Mouse (Mus musculus) liver, embryonic 12.5 days (tissue): ENCODE data around the gene Rbm39. TPM values are rescaled to one million over a fixed set of nuclear protein-coding genes. Genes with fewer than 3 reads are reported as not detected.

ENCODE experiments used
- ATAC-seq: fragments of 200-750 bp; cut with Nextera tagmentation; 2 replicates; pipeline ENCODE4 v1.8.0; 2017; ENCODE audit warnings: moderate number of reproducible peaks, mild to moderate bottlenecking, moderate library complexity
- H3K27ac ChIP-seq: fragments of 300-500 bp; sonication (generic); 2 replicates; pipeline ENCODE4 v1.5.1; 2016; ENCODE audit warnings: mild to moderate bottlenecking
- H3K27me3 ChIP-seq: fragments of 300-500 bp; sonication (generic); replicated peaks from 2 replicates; pipeline ENCODE4 v1.6.1; 2016; ENCODE audit warnings: mild to moderate bottlenecking, moderate library complexity
- H3K36me3 ChIP-seq: fragments of 300-500 bp; sonication (generic); 2 replicates; pipeline ENCODE4 v1.6.1; 2016; ENCODE audit warnings: mild to moderate bottlenecking, moderate library complexity
- H3K4me1 ChIP-seq: fragments of 300-500 bp; sonication (generic); 2 replicates; pipeline ENCODE4 v1.6.1; 2016
- H3K4me2 ChIP-seq: fragments of 300-500 bp; sonication (generic); 2 replicates; pipeline ENCODE4 v1.6.1; 2016; ENCODE audit warnings: mild to moderate bottlenecking, moderate library complexity
- H3K4me3 ChIP-seq: fragments of 300-500 bp; sonication (generic); 2 replicates; pipeline ENCODE4 v1.5.1; 2016; ENCODE audit warnings: mild to moderate bottlenecking, moderate library complexity
- H3K9ac ChIP-seq: fragments of 300-500 bp; sonication (generic); 2 replicates; pipeline ENCODE4 v1.6.1; 2016; ENCODE audit warnings: mild to moderate bottlenecking, moderate library complexity
- H3K9me3 ChIP-seq: fragments of 300-500 bp; sonication (generic); replicated peaks from 2 replicates; pipeline ENCODE4 v1.6.1; 2016; ENCODE audit warnings: mild to moderate bottlenecking, moderate library complexity
- WGBS: fragments of 180-500 bp; shearing (Covaris S2); methylation state at CpG from one replicate; pipeline ENCODE4 v1.1.7; 2016; ENCODE audit not compliant: insufficient replicate concordance; 5-methylcytosine and 5-hydroxymethylcytosine counted together
- polyA plus RNA-seq: library from polyadenylated mRNA; unstranded; fragments of >200 nt; fragmentation: Nextera tagmentation; extraction: Ambion mirVana; gene quantifications from 2 replicates; pipeline ENCODE4 v1.2.1, GENCODE M21; 2016

The Rbm39 gene
- polyA plus RNA-seq, 1 experiment from 2014 or later, result 329 TPM

- peak overlapping the region; percentile 100 for H3K9ac ChIP-seq
- peak overlapping the region; percentile 84 for H3K4me2 ChIP-seq
- H3K27ac ChIP-seq, result peak overlapping the region; percentile 99
- peaks cover 46% of the 10 kb centered on the region for H3K36me3 ChIP-seq
- H3K4me1 ChIP-seq, result peaks cover 39% of the 10 kb centered on the region
- H3K27me3 ChIP-seq, result no peaks in the 10 kb centered on the region
- peak overlapping the region; percentile 93 for H3K4me3 ChIP-seq
- peak; percentile 40; the same call in 1 of the 2 replicates for ATAC-seq
- H3K9me3 ChIP-seq, result no peaks in the 10 kb centered on the region
- WGBS, result under 1% methylated on average over 47 of the region's 47 CpGs
Observed at GRCm38 (mm10) chr2:156179046-156179795, 817 bp downstream of the Rbm39 start.

GRCm38 (mm10) chr2:156177651-156178050 lies 2.4 kb downstream of the Rbm39 start:
- Histone ChIP-seq H3K9ac (peak overlapping the region; percentile 100; the same call in 1 of the 2 replicates), H3K27me3 (no peaks in the 10 kb centered on the region), H3K9me3 (no peaks in the 10 kb centered on the region), H3K4me1 (peaks cover 43% of the 10 kb centered on the region), H3K36me3 (peaks cover 59% of the 10 kb centered on the region), H3K27ac (0 out of 2 replicates have a peak overlapping the region, but pooled peaks have one; percentile 41), H3K4me2 (peak overlapping the region; percentile 84), H3K4me3 (peak overlapping the region; percentile 93)
- WGBS, result 68% methylated on average over 7 of the region's 7 CpGs
- ATAC-seq, result no peak

GRCm38 (mm10) chr2:156177079-156177478 lies 3.0 kb downstream of the Rbm39 start:
- 74% methylated on average over 6 of the region's 6 CpGs for WGBS
- Histone ChIP-seq H3K4me3 (peak overlapping the region; percentile 7), H3K27ac (no peak overlapping the region), H3K36me3 (peaks cover 65% of the 10 kb centered on the region), H3K9me3 (no peaks in the 10 kb centered on the region), H3K4me2 (peak overlapping the region; percentile 42), H3K9ac (0 out of 2 replicates have a peak overlapping the region, but pooled peaks have one; percentile 12), H3K27me3 (no peaks in the 10 kb centered on the region), H3K4me1 (peaks cover 39% of the 10 kb centered on the region)
- ATAC-seq, result no peak

DNA sequence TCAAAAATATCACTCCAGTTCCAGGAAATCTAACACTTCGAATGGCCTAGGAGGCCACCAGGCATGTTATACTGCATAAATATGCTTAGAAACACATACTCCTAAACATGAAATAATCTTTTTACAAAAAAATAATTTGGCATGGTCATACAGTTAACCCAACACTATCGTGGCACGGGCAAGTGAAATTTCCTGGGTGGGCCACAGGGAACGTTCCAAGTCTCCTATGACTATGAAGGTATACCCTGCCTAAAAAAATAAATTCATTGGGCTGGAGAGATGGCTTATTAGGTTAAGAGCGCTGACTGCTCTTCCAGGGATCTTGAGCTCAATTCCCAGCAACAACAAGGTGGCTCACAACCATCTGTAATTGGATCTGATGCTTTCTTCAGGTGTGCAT lies 13.5 kb downstream of the Rbm39 start:
- Histone ChIP-seq H3K27ac (no peak overlapping the region), H3K4me1 (no peaks in the 10 kb centered on the region), H3K4me2 (no peak overlapping the region), H3K27me3 (no peaks in the 10 kb centered on the region), H3K36me3 (peaks cover 100% of the 10 kb centered on the region), H3K9ac (no peak overlapping the region), H3K9me3 (no peaks in the 10 kb centered on the region), H3K4me3 (no peak overlapping the region)
- 90% methylated on average over 5 of the region's 5 CpGs for WGBS
- no peak for ATAC-seq

- H3K36me3 ChIP-seq, result peaks cover 98% of the 10 kb centered on the region
- no peak overlapping the region for H3K4me2 ChIP-seq
- H3K4me1 ChIP-seq, result no peaks in the 10 kb centered on the region
- ATAC-seq, result no peak
- H3K9ac ChIP-seq, result no peak overlapping the region
- no peaks in the 10 kb centered on the region for H3K9me3 ChIP-seq
- 95% methylated on average over 1 of the region's 1 CpGs for WGBS
- no peak overlapping the region for H3K4me3 ChIP-seq
- H3K27me3 ChIP-seq, result no peaks in the 10 kb centered on the region
- H3K27ac ChIP-seq, result no peak overlapping the region
Observed at GRCm38 (mm10) chr2:156165478-156165877, 14.6 kb downstream of the Rbm39 start.

- no peaks in the 10 kb centered on the region for H3K9me3 ChIP-seq
- no peak overlapping the region for H3K9ac ChIP-seq
- no peak for ATAC-seq
- no peak overlapping the region for H3K27ac ChIP-seq
- no peak overlapping the region for H3K4me2 ChIP-seq
- no peaks in the 10 kb centered on the region for H3K4me1 ChIP-seq
- H3K27me3 ChIP-seq, result no peaks in the 10 kb centered on the region
- H3K4me3 ChIP-seq, result no peak overlapping the region
- H3K36me3 ChIP-seq, result peaks cover 93% of the 10 kb centered on the region
Observed at GRCm38 (mm10) chr2:156151538-156151937, 28.5 kb downstream of the Rbm39 start.

DNA sequence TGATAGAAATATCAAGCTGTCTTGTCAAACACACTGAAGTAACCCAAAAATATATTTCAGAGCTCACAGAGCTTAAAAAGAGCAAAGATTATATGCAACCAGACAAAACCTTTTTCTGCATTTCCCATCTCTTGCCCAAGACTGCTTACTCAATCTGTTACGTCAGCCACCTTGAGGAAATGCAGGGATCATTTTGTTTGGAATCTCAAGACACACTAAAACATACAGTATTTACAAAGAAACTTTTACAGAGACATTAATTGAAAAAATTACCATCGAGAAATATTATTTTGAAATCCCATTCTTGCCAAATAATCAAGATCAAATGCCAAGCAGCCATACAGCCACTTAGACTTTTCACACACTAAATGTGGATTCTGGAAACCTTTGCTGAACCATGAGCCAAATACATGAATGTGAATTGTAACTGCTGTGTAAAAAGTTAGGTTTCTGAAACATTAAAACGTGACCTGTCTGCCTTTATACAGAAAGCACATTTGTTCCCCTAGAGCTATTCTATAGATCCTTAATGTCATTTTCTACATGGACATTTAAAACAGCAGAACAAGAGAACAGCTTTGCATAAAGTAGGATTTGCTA lies 32.6 kb downstream of the Rbm39 start:
- Histone ChIP-seq H3K36me3 (peaks cover 61% of the 10 kb centered on the region), H3K27me3 (no peaks in the 10 kb centered on the region), H3K4me3 (no peak overlapping the region), H3K9me3 (no peaks in the 10 kb centered on the region), H3K4me1 (peaks cover 23% of the 10 kb centered on the region), H3K4me2 (no peak overlapping the region), H3K9ac (no peak overlapping the region), H3K27ac (no peak overlapping the region)
- ATAC-seq, result no peak
- 83% methylated on average over 3 of the region's 3 CpGs for WGBS

- 56% methylated on average over 5 of the region's 5 CpGs for WGBS
- Histone ChIP-seq H3K36me3 (peaks cover 59% of the 10 kb centered on the region), H3K4me2 (no peak overlapping the region)
Observed at GRCm38 (mm10) chr2:156146272-156146989, 33.6 kb downstream of the Rbm39 start.

DNA sequence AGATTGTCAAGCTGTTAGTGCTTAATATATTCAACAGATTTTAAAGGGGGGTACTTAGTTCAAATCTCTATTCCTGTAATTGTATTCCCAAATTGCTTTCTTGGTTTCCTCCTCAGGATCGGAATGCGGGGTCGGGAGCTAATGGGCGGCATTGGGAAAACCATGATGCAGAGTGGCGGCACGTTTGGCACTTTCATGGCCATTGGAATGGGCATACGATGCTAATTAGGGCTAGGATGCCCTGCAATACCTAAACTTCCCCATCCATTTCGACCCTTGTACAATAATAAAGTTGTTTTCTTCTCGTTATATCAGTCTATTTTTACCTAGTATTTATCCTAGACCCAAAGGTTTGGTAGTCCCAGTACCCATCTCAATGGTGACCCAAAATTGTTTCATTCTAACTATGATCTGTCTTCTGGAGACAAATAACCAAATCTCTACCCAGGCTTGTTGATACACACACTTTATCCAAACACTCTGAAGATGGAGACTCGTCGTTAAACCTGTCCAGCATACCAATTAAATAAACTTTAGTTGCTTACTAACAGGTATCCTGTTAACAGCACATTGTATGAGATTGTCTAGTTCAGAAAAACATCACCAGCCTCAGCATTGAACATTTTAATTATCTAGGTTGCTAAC lies 34.4 kb downstream of the Rbm39 start:
- Histone ChIP-seq H3K4me3 (peak overlapping the region; percentile 82), H3K9me3 (no peaks in the 10 kb centered on the region), H3K4me2 (peak overlapping the region; percentile 91), H3K4me1 (peaks cover 23% of the 10 kb centered on the region), H3K9ac (peak overlapping the region; percentile 85; the same call in 1 of the 2 replicates), H3K27ac (peak overlapping the region; percentile 1; the same call in 1 of the 2 replicates), H3K27me3 (no peaks in the 10 kb centered on the region), H3K36me3 (peaks cover 58% of the 10 kb centered on the region)
- ATAC-seq, result no peak
- WGBS, result 54% methylated on average over 11 of the region's 11 CpGs

More at GRCm38 (mm10) chr2:156146272-156146989, 33.6 kb downstream of the Rbm39 start:
- ATAC-seq, result no peak
- H3K9ac ChIP-seq, result no peak overlapping the region
- H3K4me1 ChIP-seq, result peaks cover 23% of the 10 kb centered on the region
- H3K9me3 ChIP-seq, result no peaks in the 10 kb centered on the region
- H3K27me3 ChIP-seq, result no peaks in the 10 kb centered on the region
- no peak overlapping the region for H3K27ac ChIP-seq
- H3K4me3 ChIP-seq, result no peak overlapping the region

DNA sequence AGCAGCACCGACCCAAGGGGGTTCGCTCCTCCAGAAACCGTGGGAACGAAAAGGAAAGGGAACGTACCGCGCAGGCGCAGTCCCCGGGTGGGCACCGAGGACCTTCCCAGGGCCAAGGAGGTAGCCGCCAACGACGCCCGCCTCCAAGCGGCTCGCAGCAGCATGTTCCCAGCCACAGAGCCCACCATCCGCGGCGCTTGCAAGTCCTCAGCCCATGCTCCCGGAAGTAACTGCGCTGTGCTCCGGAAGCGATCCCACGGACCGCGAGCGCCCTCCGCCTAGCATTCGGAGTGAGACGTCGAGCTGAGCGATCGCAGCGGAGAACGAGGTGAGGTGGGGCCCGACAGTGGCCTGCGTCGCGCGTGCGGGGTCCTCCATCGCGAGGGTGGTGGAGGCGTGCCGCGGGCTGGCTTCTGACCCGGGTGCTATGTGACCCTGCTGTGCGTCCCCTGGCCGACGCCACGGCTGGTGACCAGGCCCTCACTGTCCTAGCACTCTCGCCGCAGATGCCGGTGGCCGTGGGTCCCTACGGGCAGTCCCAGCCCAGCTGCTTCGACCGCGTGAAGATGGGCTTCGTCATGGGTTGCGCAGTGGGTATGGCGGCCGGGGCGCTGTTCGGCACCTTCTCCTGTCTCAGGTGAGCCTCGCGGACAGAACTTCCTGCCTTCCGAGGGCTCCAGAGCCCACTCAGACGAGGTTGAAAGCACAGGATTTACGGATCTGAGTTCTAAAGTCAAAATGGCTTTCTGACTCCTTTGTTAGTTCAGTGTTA lies 35.9 kb downstream of the Rbm39 start, which contains the start of the genes Romo1 and Nfs1:
TSS of gene Romo1 (plus strand) at position 87 of the 772 bp plus-strand sequence.
TSS of gene Nfs1 (minus strand) at position 234 of the 772 bp plus-strand sequence.
- Histone ChIP-seq H3K9ac (peak within 1 kb of the TSS; percentile 85), H3K27ac (peak within 1 kb of the TSS; percentile 96), H3K4me3 (peak within 1 kb of the TSS; percentile 82), H3K4me2 (peak within 1 kb of the TSS; percentile 91), H3K36me3 (peaks cover 58% of the 10 kb centered on the region), H3K27me3 (no peaks in the 10 kb centered on the region), H3K4me1 (peaks cover 26% of the 10 kb centered on the region), H3K9me3 (no peaks in the 10 kb centered on the region)
- peak; percentile 92 for ATAC-seq
- WGBS, result under 1% methylated on average over 70 of the region's 70 CpGs

DNA sequence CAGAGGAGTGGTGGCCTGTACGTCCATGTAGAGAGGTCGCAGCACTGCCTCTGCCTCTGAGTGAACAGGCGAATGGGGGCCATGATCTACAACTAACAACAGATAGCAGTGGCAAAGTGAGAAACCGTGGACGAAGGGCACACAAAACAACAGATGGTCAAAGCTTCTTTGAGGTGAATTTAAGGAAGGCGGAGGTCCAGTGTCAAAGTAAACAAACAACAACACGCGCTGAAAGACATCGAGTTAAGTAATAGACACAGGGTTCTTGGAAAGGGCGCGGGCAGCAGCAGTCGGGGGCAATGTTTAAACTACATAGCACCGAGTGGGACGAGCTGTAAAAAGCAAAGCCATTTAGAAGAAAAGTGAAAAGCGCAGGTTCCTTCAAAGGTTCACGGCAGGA lies 36.7 kb downstream of the Rbm39 start:
- ATAC-seq, result peak; percentile 8; the same call in 1 of the 2 replicates
- 3% methylated on average over 16 of the region's 16 CpGs for WGBS
- H3K36me3 ChIP-seq, result peaks cover 58% of the 10 kb centered on the region
- no peaks in the 10 kb centered on the region for H3K27me3 ChIP-seq
- H3K4me3 ChIP-seq, result peak overlapping the region; percentile 82
- peak overlapping the region; percentile 91 for H3K4me2 ChIP-seq
- H3K4me1 ChIP-seq, result peaks cover 26% of the 10 kb centered on the region
- peak overlapping the region; percentile 85 for H3K9ac ChIP-seq
- H3K9me3 ChIP-seq, result no peaks in the 10 kb centered on the region
- H3K27ac ChIP-seq, result peak overlapping the region; percentile 96
